Mouse (Mus musculus): Measurements from ENCODE around the gene Pde8a. TPM values are rescaled to one million over a fixed set of nuclear protein-coding genes. Genes with fewer than 3 reads are reported as not detected.

Gene Pde8a
- total and polyA plus RNA-seq, 2 experiments from 2014 or later: 1.8 to 2.1 TPM

GRCm38 (mm10) chr7:81343831-81344230 is 130.4 kb downstream of the Pde8a start:
- H3K9ac ChIP-seq (replicated peaks; ENCODE audit: low read length): peak overlapping the region; percentile 95
- ATAC-seq: no peak
- no peaks in the 10 kb centered on the region for H3K9me3 ChIP-seq (ENCODE audit: low read length)
- H3K4me3 ChIP-seq (ENCODE audit: low read length): peak overlapping the region; percentile 67
- no peak for DNase-seq (ENCODE audit: low spot score)
- H3K4me1 ChIP-seq (ENCODE audit: insufficient read depth, low read length): peaks cover 12% of the 10 kb centered on the region
- H3K27ac ChIP-seq: peak overlapping the region; percentile 80; the same call in 1 of the 2 replicates
- H3K4me2 ChIP-seq (ENCODE audit: low read depth, low read length): peak overlapping the region; percentile 75
- H3K36me3 ChIP-seq (ENCODE audit: insufficient read depth, low read length): peaks cover 12% of the 10 kb centered on the region; the same call in 1 of the 2 replicates
- TF ChIP-seq CTCF (IDR thresholded peaks at IDR 0.05; ENCODE audit: low read depth): no peak
- no peaks in the 10 kb centered on the region for H3K27me3 ChIP-seq (ENCODE audit: insufficient read depth, low read length)
- 13% methylated on average over 10 of the region's 10 CpGs for WGBS

GRCm38 (mm10) chr7:81344544-81345446 is 131.4 kb downstream of the Pde8a start, which contains the start of gene Rps17:
Rps17 (minus strand) TSS chr7:81345254.
- no peaks in the 10 kb centered on the region for H3K9me3 ChIP-seq (ENCODE audit: low read length)
- peak within 1 kb of the TSS; percentile 80 for H3K27ac ChIP-seq
- peak within 1 kb of the TSS; percentile 75 for H3K4me2 ChIP-seq (ENCODE audit: low read depth, low read length)
- DNase-seq (ENCODE audit: low spot score) (peak; percentile 96), ATAC-seq (peak; percentile 94)
- H3K36me3 ChIP-seq (ENCODE audit: insufficient read depth, low read length): peaks cover 12% of the 10 kb centered on the region; the same call in 1 of the 2 replicates
- no peaks in the 10 kb centered on the region for H3K27me3 ChIP-seq (ENCODE audit: insufficient read depth, low read length)
- H3K4me1 ChIP-seq (ENCODE audit: insufficient read depth, low read length): peaks cover 12% of the 10 kb centered on the region
- H3K4me3 ChIP-seq (ENCODE audit: low read length): peak within 1 kb of the TSS; percentile 67
- peak; percentile 93 for TF ChIP-seq CTCF (IDR thresholded peaks at IDR 0.05; ENCODE audit: low read depth)
- peak within 1 kb of the TSS; percentile 95 for H3K9ac ChIP-seq (replicated peaks; ENCODE audit: low read length)
- under 1% methylated on average over 82 of the region's 85 CpGs for WGBS

GRCm38 (mm10) chr7:81345447-81346170 is 132.2 kb downstream of the Pde8a start:
- Histone ChIP-seq H3K4me3 (ENCODE audit: low read length) (peak overlapping the region; percentile 67), H3K9me3 (ENCODE audit: low read length) (no peaks in the 10 kb centered on the region), H3K4me2 (ENCODE audit: low read depth, low read length) (peak overlapping the region; percentile 59), H3K27me3 (ENCODE audit: insufficient read depth, low read length) (no peaks in the 10 kb centered on the region), H3K36me3 (ENCODE audit: insufficient read depth, low read length) (peaks cover 8% of the 10 kb centered on the region; the same call in 1 of the 2 replicates), H3K27ac (peak overlapping the region; percentile 80), H3K4me1 (ENCODE audit: insufficient read depth, low read length) (peaks cover 12% of the 10 kb centered on the region), H3K9ac (replicated peaks; ENCODE audit: low read length) (peak overlapping the region; percentile 95)
- DNase-seq (ENCODE audit: low spot score) (no peak), ATAC-seq (no peak)
- no peak for TF ChIP-seq CTCF (IDR thresholded peaks at IDR 0.05; ENCODE audit: low read depth)
- WGBS: 61% methylated on average over 15 of the region's 15 CpGs

GRCm38 (mm10) chr7:81348206-81348605 is 134.8 kb downstream of the Pde8a start:
- H3K4me2 ChIP-seq (ENCODE audit: low read depth, low read length): no peak overlapping the region
- no peaks in the 10 kb centered on the region for H3K9me3 ChIP-seq (ENCODE audit: low read length)
- no peak overlapping the region for H3K27ac ChIP-seq
- peaks cover 2% of the 10 kb centered on the region; the same call in 1 of the 2 replicates for H3K36me3 ChIP-seq (ENCODE audit: insufficient read depth, low read length)
- 55% methylated on average over 7 of the region's 7 CpGs for WGBS
- no peak overlapping the region for H3K9ac ChIP-seq (replicated peaks; ENCODE audit: low read length)
- ATAC-seq: no peak
- no peak for DNase-seq (ENCODE audit: low spot score)
- no peak for TF ChIP-seq CTCF (IDR thresholded peaks at IDR 0.05; ENCODE audit: low read depth)
- no peaks in the 10 kb centered on the region for H3K27me3 ChIP-seq (ENCODE audit: insufficient read depth, low read length)
- H3K4me3 ChIP-seq (ENCODE audit: low read length): no peak overlapping the region
- H3K4me1 ChIP-seq (ENCODE audit: insufficient read depth, low read length): peaks cover 7% of the 10 kb centered on the region

- H3K4me2 ChIP-seq (ENCODE audit: low read depth, low read length): no peak overlapping the region
- no peak overlapping the region for H3K27ac ChIP-seq
- H3K9ac ChIP-seq (replicated peaks; ENCODE audit: low read length): no peak overlapping the region
- H3K4me3 ChIP-seq (ENCODE audit: low read length): no peak overlapping the region
- ATAC-seq: no peak
- no peak for TF ChIP-seq CTCF (IDR thresholded peaks at IDR 0.05; ENCODE audit: low read depth)
- DNase-seq (ENCODE audit: low spot score): no peak
- WGBS: 76% methylated on average over 4 of the region's 4 CpGs
- no peaks in the 10 kb centered on the region for H3K36me3 ChIP-seq (ENCODE audit: insufficient read depth, low read length)
- no peaks in the 10 kb centered on the region for H3K9me3 ChIP-seq (ENCODE audit: low read length)
- no peaks in the 10 kb centered on the region for H3K27me3 ChIP-seq (ENCODE audit: insufficient read depth, low read length)
- H3K4me1 ChIP-seq (ENCODE audit: insufficient read depth, low read length): no peaks in the 10 kb centered on the region
These were observed 138.4 kb downstream of the Pde8a start for GRCm38 (mm10) chr7:81351826-81352225.

GRCm38 (mm10) chr7:81355746-81356145 is 142.3 kb downstream of the Pde8a start:
- TF ChIP-seq CTCF (IDR thresholded peaks at IDR 0.05; ENCODE audit: low read depth): no peak
- H3K27me3 ChIP-seq (ENCODE audit: insufficient read depth, low read length): no peaks in the 10 kb centered on the region
- no peak overlapping the region for H3K4me3 ChIP-seq (ENCODE audit: low read length)
- H3K9ac ChIP-seq (replicated peaks; ENCODE audit: low read length): no peak overlapping the region
- ATAC-seq (no peak), DNase-seq (ENCODE audit: low spot score) (no peak)
- no peak overlapping the region for H3K27ac ChIP-seq
- H3K4me2 ChIP-seq (ENCODE audit: low read depth, low read length): no peak overlapping the region
- 86% methylated on average over 7 of the region's 7 CpGs for WGBS
- no peaks in the 10 kb centered on the region for H3K36me3 ChIP-seq (ENCODE audit: insufficient read depth, low read length)
- no peaks in the 10 kb centered on the region for H3K4me1 ChIP-seq (ENCODE audit: insufficient read depth, low read length)
- H3K9me3 ChIP-seq (ENCODE audit: low read length): no peaks in the 10 kb centered on the region

Data from hindbrain, postnatal 0 days (tissue).